Mouse (Mus musculus): ENCODE results near the gene Cryaa. TPM values are rescaled to one million over a fixed set of nuclear protein-coding genes. Genes with fewer than 3 reads are reported as not detected.
"Not testable (repeated sequence)": the region's sequence is repeated elsewhere in the genome, so short reads cannot be mapped to it uniquely, and the experiment has no call there.

The Cryaa gene
- total RNA-seq, 2 experiments from 2014 or later, result not detected

GRCm38 (mm10) chr17:31658468-31659185, 19.0 kb upstream of the Cryaa start, which contains the start of gene U2af1:
TSS of gene U2af1 (minus strand) at chr17:31658892.
- ATAC-seq (ENCODE audit: poor library complexity, severe bottlenecking), result peak; percentile 100

DNA sequence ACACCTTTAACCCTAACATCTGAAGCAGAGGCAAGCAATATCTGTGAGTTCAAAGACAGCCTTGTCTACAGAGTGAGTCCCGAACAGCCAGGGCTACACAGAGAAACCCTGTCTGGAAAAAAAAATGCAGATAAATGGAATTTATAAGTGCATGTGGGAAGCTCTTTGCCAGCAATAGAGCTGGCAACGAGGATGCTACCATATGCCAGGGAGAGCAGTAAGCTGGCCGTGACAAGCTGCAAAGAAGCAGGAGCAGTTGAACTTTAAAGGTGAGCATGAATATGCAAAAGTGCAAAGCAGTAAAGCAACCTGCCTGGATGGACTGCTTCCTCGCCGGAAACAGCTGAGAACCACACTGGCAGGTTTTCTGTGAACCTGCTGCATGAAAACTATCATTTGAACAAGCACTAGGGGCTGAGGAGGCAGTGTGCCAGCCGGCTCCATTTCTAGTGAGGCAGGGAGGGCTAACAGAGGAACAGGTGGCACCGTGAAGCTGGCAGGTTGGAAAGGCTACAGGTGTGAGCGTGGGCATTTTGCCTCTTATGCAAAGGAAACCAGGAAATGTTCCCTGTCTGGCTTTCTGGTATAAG, 16.9 kb upstream of the Cryaa start:
- ATAC-seq (ENCODE audit: poor library complexity, severe bottlenecking), result no peak

- ATAC-seq (ENCODE audit: poor library complexity, severe bottlenecking), result no peak
These were observed 14.8 kb upstream of the Cryaa start for GRCm38 (mm10) chr17:31662855-31663254.

- peak; percentile 98 for ATAC-seq (ENCODE audit: poor library complexity, severe bottlenecking)
These were observed 12.8 kb upstream of the Cryaa start for GRCm38 (mm10) chr17:31664760-31665159.

GRCm38 (mm10) chr17:31668306-31668705, 9.3 kb upstream of the Cryaa start:
- no peak for ATAC-seq (ENCODE audit: poor library complexity, severe bottlenecking)

DNA sequence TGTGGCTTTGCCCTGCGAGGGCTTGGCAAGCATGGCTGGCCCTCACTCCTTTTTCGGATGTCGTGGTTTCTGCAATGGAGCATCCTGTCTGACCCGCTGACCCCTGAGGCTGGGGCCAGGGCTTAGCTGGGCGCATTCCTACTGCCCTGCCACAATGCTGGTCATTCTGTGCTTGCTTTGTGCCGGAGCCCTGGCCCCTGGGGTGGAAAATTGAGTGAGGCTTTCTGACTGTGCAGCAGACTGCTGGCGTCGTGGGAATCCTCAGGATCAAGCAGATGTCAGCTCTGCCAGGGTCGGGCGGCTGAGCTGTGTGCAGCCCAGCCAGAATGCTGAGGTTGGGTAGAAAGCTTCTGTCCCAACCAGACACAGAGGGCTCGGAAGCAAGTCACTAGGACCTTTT, 7.4 kb upstream of the Cryaa start:
- no peak for ATAC-seq (ENCODE audit: poor library complexity, severe bottlenecking)

- ATAC-seq (ENCODE audit: poor library complexity, severe bottlenecking), result no peak
These were observed 5.9 kb upstream of the Cryaa start for GRCm38 (mm10) chr17:31671698-31672097.

- ATAC-seq (ENCODE audit: poor library complexity, severe bottlenecking), result no peak
These were observed 5.3 kb upstream of the Cryaa start for GRCm38 (mm10) chr17:31672279-31672678.

DNA sequence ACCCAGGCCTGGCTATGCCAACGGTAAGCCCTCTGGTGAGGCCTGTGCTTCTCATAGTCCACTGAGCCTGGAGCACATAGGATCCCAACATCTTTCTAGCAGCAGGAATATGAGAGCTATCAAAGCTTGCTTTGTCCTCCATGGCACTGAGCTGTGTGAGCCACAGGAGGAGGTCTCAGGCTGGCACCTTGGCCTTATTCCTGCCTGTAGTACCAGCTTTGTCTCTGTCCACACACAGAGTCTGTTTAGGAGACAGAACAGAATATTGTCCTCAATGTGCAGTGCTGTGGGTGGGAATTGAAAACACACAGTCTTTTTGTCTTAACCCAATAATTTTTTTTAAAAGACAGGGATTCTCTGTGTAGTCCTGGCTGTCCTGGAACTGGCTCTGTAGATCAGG, 3.2 kb upstream of the Cryaa start:
- no peak for ATAC-seq (ENCODE audit: poor library complexity, severe bottlenecking)

- ATAC-seq (ENCODE audit: poor library complexity, severe bottlenecking), result peak; percentile 64
These were observed 2.8 kb downstream of the Cryaa start for GRCm38 (mm10) chr17:31680450-31680849.

- ATAC-seq (ENCODE audit: poor library complexity, severe bottlenecking), result peak; percentile 92
These were observed 8.1 kb downstream of the Cryaa start for GRCm38 (mm10) chr17:31685514-31686224.

DNA sequence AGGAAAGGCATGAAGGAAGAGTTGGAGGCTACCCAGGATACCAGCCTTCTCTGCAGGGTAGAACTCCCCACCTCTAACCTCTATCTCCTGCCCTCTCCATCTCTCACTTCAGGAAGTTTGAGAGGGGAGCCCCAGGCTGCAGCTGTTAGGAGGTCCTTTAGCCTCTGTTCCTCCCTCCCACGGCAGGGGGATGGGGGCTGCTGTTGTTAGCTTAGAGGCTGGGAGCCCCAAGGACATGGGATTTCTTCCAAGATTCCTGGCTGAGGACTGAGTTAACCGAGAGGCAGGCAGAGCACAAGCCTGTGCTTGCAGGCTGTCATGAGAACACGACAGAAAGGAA, 8.6 kb downstream of the Cryaa start:
- no peak for ATAC-seq (ENCODE audit: poor library complexity, severe bottlenecking)

GRCm38 (mm10) chr17:31688112-31688511, 10.5 kb downstream of the Cryaa start:
- ATAC-seq (ENCODE audit: poor library complexity, severe bottlenecking), result no peak

- ATAC-seq (ENCODE audit: poor library complexity, severe bottlenecking), result peak; percentile 19; the same call in 1 of the 2 replicates
These were observed 12.0 kb downstream of the Cryaa start for GRCm38 (mm10) chr17:31689606-31690005.

DNA sequence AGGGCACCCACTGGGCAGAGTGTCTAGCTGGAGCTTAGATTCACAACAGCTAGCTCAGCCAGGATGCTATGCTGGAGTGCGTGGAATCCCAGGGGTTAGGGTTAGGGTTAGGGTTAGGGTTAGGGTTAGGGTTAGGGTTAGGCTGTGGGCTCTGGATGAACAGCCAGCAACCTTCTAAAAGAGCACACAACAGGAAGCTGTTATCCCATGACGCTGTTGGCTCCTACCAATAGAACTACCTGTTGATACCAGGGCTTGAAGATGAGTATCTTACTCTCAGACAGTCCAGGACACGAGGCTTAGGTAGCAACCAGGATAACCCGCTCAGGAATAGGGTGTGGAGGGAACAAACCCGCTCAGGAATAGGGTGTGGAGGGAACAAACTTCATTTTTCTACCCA, 15.3 kb downstream of the Cryaa start:
- peak; percentile 19; the same call in 1 of the 2 replicates for ATAC-seq (ENCODE audit: poor library complexity, severe bottlenecking)

DNA sequence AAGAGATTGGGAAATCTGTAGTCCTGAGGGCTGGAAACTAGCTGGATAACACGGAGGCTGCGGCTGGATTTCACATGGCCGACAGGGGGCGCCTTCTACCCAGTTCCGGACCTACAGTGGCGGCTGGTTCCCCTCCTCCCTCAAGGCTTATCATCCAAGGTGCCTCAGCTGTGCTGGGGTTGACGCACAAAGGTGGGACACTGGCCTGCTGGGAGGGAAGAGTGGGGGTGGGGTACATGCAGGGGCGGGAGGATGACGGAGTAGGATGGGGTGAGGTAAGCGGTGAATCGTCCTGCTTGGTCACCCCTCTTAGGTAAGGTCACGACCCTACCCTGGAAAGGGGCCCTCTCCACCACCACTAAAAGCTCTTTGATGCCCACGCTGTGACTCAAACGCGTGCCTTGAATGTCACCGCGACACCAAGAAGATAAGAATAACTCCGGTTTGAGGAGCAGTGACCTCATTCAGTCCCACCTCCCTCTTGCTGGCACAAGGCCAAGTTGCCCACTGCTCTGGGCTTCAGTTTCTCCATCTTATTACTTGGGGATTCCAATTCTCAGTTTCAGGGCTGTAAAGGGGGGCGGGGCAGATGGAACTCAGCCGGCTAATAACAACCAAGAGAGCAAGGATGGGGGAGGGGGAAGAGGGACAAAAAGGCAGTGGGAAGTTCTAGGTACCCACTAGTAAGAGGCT, 15.9 kb downstream of the Cryaa start:
- peak; percentile 89 for ATAC-seq (ENCODE audit: poor library complexity, severe bottlenecking)

GRCm38 (mm10) chr17:31694023-31694376, 16.4 kb downstream of the Cryaa start:
- ATAC-seq (ENCODE audit: poor library complexity, severe bottlenecking), result no peak

DNA sequence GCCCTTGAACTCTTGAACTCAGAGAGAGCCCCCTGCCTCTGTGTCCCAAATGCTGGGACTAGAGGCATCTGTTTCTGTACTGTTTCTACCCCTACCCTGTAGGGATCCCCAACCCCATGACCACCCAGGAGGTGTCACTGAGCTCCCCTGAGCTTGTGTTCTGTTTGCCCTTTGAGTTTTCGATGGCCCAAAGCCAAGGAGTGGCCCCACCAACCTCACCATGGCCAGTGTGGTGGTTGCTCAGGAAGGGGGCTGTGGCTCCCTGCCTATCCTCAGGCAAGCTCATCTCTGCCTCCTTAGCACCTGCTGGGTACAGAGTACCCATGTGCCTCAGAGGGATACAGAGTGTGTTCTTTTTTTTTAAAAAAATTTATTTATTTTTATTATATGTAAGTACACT, 17.3 kb downstream of the Cryaa start:
- no peak for ATAC-seq (ENCODE audit: poor library complexity, severe bottlenecking)

DNA sequence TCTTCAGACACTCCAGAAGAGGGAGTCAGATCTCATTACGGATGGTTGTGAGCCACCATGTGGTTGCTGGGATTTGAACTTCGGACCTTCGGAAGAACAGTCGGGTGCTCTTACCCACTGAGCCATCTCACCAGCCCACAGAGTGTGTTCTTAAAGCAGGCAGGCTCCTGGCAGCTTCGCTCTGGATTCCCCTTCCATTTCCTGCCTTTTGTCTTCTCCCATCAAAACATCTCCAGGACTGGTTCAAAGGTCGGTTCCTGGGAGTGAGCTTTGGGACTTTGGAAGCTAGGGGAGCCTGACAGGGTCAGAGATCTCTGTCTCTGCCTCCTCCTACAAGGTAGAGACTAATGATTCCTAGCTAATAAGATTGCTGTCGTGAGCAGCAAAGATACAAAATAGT, 17.7 kb downstream of the Cryaa start:
- not testable (repeated sequence) for ATAC-seq (ENCODE audit: poor library complexity, severe bottlenecking)

DNA sequence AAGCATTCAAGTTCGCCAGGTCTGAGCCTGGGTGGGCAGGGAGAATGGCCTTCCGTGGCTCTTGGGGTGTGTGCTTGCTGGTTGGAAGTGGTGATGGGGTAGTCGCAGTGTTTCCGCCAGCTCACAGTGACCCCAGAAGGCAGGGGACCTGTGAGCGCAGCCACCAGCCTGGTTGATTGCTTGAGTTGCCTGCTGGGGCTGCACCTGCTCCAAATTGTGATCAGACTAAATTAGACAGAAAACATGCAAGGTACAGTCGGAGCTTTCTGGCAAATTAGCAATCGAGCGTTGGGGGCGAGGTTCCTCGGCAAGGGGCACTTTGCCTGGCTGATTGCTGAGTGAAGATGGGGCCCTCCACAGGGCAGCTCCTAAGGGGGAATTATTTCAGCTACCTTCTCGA, 20.7 kb downstream of the Cryaa start:
- no peak for ATAC-seq (ENCODE audit: poor library complexity, severe bottlenecking)

- ATAC-seq (ENCODE audit: poor library complexity, severe bottlenecking), result no peak
These were observed 25.8 kb downstream of the Cryaa start for GRCm38 (mm10) chr17:31703276-31703980.

Data from megakaryocyte, adult 5-6 weeks (primary cell).